Mouse (Mus musculus) liver (tissue): Measurements from ENCODE around the gene Slc25a10.
"Not testable (repeated sequence)": the region's sequence is repeated elsewhere in the genome, so short reads cannot be mapped to it uniquely, and the experiment has no call there.

ENCODE experiments used
- DNase-seq: peaks from one replicate; pipeline ENCODE4 v3.0.0-alpha.2; 2020; ENCODE audit warnings: mixed read lengths

The Slc25a10 gene

DNA sequence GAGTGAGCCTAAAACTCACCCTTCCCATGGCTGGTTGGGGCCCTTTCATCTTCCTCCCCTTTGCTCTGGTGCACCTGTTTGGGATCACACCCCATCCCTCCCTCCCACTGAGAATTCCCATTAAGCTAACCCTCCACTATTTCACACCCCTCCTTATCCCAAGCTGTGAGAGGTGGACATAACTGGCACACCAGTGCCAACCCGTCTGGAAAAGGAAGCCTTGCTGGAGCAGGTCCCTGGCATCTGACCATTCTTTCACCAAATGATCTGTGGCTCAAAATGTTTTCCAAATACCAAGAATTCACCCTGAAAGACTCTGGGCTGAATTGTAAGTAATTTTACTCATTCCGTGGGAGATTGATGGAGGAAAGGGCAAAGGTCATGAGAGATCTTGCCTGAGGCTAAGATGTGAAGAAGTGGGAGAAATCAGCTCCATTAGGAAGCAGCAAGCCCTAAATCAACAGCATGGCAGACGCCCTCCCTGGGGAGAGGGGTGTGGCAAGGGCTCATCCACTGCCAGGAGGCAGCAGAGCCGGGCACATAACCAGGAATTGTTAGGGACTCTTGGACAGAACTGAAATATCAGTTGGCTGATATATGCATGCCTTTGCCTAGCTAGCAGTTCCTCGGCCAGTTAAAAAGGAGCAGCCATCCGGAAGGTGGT lies 21.3 kb downstream of the Slc25a10 start:
- DNase-seq = no peak

DNA sequence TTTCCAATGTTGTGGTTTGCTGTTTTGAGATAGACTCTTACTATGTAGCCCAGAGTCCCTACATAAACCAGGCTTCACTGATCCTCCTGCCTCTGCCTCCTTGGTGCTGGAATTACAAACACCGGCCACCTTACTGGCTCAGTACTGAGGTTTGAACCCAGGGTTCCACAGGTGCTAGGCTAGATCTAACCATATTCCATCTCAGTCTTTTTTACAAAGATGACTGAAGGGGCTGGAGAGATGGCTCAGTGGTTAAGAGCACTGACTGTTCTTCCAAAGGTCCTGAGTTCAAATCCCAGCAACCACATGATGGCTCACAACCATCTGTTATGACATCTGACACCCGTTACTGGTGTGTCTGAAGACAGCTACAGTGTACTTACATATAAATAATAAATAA lies 22.6 kb downstream of the Slc25a10 start:
- DNase-seq = not testable (repeated sequence)

DNA sequence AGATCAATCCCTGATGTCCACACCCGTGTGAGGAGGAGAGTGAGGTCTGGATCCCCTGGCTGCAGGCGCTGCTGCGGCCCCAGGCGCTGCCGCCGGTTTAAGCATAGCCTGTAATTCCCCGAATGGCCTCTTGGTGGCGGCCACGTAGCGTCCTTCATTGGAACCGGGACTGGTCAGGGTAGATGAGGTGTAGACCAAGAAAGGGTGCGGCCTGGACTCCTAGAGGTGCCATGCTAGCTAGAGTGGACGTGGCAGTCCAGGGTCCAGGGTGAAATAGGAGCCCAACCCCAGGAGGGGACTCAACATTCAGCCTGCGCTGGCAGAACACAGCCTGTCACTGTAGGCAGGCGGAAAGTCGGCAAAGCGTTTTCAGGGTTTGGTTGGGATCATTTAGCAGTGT lies 24.0 kb downstream of the Slc25a10 start:
- DNase-seq = peak; percentile 83

DNA sequence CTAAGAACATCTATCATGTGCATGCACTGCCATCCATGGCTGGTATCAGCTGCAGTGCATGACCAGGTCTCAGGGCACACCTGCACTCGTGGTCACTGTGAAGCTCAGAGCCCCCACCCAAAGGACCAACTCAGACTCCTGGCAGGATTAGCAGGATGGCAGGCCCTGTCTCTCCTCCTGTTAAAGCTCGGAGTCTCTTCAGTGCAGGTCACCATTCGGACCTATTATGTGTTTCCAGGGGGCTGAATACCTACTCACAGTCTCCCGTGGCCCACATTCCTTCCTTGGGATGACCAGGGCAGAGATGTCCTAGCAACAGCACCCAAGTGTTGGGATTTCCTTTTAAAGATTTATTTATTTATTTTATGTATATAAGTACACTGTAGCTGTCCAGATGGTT lies 25.5 kb downstream of the Slc25a10 start:
- DNase-seq = no peak

DNA sequence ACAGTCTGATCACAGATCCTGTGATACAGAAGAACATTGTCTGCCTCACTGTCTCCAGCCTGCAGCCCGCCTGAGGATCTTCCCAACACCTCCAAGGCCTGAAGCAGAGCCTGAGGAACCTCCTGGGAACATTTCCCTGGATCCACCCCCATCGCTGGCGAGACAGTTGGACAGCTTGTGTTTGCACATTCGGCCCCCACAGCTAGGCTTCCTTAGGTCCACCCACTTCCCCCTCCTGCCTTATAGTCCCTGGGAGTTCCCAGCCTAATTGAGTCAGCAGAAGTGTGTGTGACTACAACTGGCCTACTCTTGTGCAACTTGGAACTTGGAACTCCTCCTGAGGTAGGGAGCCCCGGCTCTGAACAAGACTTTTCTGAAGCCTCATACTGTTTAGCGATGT lies 26.4 kb downstream of the Slc25a10 start:
- DNase-seq = no peak

DNA sequence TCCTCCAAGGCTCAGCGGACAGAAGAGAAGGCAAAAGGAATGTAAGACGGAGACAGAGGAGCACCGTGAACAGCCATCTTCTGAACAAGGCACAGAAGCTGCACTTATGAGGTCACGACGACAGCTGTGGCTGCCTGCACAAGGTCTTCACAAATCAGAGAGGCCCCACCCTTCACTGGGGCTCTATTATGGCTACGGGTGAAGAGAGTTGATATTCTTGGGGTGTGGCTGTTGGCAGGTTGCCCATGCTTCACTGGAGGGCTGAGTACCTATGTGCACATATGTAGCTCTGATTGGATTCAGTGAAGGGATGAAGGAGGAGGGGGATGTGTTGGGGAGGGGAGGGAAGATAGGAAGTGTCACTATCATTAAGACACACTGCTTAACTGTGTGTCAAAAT lies 26.9 kb downstream of the Slc25a10 start:
- peak; percentile 66 for DNase-seq

DNA sequence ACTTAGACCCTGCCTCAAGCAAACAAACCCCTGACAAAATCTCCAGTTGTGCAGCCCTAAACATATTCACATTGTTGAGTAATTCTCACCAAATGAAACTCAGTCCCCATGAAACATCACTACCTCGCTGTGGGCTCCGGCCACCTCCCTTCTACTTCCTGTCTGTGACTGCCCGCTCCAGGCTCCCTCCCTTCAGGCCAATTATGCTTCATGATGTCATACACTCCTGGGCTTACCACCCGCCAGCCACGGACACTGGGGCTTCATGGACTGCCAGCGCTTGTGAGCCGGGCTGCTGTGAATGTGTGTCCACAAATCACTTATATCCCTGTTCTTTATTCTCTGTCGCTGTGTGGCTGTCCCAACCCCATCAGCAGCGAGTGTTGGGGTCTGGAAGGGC lies 28.1 kb downstream of the Slc25a10 start:
- DNase-seq = peak; percentile 33

DNA sequence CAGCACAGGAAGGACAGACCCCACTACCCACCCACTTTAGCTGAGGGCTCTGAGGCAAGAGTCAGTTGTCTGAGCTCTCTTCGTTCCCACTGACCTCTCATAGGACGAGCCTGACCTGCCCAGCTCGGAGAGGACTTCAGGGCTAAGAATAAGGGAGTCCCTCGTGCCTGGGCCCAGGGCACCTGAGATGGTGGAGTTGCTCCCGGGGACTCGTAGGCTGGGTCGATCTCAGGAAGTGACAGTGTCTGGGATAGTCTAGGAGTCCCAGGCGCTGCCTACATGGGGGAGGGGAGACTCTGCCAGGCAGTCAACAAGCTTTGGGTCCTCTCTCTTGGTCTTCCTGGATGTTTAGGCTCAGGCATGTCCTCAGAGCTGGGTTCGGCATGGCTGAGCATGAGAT lies 28.9 kb downstream of the Slc25a10 start:
- DNase-seq = no peak

DNA sequence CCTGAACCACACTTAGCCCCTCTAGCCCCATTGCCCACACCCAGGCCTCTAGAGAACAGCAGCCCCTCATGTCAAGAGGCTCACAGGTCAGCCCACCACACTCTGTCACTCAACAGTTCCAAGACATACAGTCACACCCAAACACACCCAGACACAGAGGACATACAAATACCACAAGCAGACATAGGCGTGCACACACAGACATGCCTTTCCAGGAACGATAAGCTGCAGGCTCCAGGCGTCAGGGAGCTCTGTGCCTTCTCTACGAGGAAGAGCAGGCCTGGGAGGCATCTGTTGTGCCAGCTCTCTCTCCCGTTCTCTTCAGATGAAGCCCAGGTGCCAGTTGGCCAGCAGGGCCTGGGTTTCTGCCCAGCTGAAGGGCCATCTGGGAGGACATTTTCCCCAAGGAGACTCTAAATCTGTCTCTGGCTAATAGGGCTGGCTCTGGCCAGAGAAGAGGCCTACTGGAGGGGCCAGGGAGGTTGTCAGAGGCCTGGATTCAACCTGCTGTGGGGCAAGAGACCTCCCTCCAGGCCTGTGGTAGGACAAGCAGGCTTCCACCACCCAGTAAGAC lies 29.4 kb downstream of the Slc25a10 start:
- DNase-seq = peak; percentile 73

DNA sequence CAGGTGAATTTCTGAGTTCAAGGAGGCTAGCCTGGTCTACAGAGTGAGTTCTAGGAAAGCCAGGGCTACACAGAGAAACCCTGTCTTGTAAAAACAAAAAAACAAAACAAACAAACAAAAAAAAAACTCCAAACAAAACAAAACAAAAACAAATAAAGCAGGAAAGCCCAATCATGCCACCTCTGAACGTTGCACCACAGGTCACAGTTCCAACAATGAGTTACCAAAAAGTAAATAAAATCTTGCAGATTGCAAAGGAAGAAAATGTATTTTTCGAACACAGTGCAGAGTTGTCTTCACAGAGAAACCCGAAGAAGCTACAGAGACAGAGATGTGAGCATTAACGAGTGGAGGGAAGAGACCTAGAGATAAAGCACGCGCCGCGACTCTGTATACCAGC lies 30.9 kb downstream of the Slc25a10 start:
- no peak for DNase-seq

DNA sequence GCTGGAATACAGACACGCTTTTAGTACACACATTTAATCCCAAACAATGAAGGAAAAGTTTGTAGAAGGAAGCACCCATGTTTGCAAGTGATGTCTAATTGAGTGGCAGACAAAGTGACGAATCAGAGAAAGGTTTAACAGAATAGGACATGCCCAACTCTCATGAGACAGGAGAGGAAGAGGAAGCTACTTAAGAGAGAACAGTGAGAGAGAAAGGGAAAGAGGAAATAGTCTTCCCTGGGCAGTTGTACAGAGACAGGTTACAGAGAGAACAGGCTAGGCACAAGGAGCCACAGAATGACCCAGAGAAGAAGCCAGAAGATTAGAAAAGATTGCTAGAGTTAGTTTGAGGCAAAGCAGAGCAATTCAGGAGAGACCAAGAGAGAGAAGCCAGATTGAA lies 34.3 kb downstream of the Slc25a10 start:
- no peak for DNase-seq

DNA sequence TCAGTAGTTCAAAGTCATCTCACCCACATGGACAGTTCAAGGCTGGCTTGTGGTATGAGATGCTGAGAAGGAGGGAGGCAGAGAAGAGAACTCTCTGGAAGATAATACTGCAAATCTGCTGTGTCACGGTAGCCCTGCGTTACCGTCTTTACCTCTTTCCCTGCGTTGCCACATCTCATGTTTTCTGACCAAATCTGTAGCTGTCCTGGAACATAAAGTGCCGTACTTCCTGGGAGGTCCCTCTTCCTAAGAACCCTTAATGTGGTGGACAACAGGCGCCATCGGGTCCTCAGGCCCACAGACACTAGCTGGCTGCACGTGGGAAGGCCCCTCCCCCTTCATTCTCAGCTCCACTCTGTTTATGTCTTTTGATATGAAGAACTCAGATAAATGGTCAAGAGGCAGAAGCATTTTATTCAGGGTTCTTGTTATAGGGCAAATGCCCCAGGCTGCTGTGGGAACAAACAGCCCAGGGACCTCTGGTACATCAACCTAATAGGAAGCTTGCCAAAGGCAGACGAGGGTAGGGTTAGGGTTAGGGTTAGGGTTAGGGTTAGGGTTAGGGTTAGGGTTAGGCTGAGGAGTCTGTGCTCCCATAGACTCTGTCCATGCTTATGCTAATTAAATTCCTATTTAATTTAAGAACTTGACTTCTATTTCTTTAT lies 36.2 kb downstream of the Slc25a10 start:
- DNase-seq = no peak

DNA sequence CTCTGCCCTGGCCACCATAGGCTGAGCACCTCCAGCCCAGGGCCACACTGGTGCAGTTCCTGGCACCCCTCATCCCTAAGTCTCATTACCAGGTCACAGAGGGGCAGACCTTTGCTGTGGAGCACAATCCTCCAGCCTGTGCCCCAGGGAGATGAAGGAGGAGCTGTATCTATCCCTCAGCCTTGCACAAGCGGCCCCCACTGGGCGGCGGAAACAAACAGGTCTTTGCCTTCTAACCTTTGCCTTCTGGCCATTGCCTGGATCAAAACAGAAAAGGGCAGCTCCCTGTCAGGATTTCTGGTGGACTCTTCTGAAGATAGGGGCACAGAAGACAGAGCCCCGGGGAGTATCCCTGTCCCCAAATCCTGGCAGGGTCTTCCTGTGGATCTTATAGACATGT lies 37.3 kb downstream of the Slc25a10 start:
- DNase-seq = peak; percentile 43

DNA sequence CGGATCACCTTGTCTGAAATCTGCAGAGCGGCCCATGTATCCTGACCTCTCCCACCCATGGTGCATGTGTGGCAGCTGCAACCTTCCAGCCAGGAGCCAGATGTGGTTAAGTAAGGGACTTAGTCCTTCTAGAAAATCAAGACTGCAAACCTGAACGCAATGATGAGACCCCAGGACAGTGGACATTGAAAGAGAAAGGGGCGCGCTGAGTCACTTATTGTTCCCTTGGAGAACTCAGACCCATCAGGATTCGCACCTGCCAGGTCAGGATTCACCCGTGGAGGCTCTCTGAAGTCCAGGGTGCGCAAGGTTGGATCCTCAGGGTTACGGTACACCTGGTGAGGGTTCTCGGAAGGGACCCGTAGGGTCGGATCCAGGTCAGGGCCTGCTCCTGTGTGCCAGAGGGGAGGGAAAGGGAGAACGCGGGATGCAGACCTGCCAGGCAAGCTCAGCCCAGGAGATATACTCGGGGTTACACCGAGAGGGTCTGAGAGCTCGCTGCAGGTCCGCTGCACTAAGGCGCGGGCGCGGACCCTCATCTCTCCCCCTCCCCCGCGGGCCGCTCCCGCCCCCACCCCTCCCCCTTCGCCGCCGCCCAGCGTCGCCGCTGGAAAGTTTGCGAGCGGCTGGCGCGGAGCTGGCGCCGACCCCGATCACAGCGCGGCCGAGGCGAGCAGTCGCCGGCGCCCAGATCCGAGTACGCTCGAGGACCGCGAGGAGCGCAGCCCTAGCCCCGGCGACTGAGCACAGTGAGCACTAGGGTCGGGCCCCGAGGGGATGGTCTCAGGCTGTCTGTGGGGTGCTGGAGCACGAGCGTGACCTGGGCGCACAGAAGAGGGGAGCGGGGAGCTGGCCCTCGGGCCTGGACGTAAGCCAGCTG lies 38.7 kb downstream of the Slc25a10 start, which contains the start of gene Gcgr:
TSS of gene Gcgr (plus strand) at position 615 of the 880 bp plus-strand sequence.
- no peak for DNase-seq

DNA sequence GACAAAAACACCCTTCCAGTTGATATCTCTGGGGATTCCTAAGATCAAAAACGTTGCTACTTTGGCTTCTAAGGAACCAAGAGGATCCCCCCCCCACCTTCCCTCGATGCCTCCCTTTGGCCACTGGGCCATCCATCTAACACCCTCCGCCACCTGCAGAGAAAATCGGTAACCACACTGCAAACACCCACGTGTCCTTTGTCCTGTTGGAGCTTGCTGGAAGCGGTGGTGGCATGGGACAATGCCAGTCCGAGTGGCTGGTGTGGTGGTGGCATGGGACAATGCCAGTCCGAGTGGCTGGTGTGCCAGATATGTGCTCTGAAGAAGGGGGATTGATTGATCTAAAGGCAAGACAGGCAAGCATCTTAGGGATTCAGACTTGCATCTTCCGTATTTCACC lies 40.0 kb downstream of the Slc25a10 start:
- no peak for DNase-seq

DNA sequence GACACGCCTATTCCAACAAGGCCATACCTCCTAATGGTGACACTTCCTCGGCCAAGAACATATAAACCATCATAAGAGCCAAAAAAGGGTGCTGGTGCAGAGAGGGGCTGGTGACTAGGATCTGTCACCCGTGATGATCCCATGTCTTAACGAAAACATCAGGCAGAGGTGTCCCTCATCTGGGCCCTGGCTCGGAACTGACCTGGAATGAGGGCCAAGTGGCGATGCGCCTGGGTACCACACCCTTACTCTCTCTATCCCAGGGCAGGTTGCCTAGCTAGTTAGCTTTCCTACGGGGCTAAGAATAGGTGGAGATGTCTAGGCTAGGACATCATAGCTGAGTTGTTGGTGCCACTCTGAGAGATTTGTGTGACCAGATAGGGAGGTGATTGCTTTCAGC lies 42.5 kb downstream of the Slc25a10 start:
- no peak for DNase-seq

DNA sequence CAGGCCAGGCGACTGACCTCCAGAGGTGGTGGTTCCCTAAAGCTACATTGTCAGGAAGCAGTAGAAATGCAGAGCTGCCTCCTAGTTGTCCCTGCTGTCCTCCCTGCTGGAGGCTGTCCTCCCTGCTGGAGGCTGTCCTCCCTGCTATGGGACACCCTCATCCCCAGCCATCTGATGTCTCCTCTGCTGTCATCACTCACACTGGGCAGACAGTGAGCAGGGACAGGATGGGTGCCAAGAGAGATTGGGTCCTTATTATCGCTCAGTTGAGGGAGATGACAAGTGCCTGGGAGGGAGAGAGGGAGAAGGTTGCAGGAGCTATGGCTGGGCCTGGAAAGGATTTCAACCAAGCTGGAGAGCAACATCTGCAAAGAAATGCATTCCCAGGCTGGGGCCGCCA lies 43.5 kb downstream of the Slc25a10 start:
- no peak for DNase-seq

DNA sequence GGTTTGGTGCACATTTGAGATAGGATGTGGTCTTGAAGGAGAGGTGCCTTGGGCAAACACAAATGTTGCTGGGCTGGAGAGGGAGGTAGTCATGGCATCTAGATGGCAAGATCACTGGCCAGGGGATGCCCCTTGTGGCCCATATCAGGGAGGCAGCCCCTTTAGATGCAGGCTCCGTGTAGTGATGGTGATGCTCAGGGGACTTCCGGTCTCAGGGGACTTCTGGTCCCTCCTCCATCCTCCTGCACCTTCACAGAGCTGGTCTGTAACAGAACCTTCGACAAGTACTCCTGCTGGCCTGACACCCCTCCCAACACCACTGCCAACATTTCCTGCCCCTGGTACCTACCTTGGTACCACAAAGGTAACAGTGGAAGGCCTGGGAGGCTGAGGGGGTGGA lies 44.2 kb downstream of the Slc25a10 start:
- DNase-seq = no peak

DNA sequence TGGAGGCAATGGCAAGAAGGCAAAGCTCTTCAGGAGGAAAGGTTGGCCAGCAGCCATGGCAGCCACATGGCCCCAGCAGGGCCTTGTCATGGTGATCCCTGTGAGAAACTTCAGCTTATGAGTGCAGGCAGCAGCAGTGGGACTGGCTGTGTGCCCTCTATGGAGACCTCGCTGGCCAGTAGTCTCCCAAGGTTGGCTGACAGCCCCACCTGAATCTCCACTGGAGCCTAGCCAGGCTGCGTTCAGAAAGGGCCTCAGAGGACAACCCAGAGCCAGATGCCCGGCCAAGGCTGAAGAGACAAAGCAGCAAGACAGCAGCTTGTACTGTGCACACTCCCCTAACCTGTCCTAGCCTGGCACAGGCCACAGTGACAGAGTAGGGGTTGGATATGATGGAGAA lies 46.8 kb downstream of the Slc25a10 start:
- DNase-seq = no peak

DNA sequence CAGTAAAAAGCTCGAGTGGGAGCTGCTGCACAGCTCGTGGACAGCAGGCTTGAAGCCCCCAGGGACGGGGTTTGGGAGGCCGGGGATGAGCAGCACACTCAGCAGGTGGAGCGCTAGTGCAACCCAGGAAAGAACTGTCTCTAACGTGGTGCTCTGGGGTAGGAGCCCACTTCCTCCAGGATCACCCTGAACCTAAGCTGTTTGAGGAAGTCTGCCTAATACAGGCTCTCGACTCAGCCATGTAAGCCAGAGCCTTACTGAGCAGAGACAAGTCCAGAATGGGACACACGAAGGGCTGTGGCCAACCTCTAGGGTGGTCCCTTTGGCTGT lies 47.3 kb downstream of the Slc25a10 start:
- no peak for DNase-seq

DNA sequence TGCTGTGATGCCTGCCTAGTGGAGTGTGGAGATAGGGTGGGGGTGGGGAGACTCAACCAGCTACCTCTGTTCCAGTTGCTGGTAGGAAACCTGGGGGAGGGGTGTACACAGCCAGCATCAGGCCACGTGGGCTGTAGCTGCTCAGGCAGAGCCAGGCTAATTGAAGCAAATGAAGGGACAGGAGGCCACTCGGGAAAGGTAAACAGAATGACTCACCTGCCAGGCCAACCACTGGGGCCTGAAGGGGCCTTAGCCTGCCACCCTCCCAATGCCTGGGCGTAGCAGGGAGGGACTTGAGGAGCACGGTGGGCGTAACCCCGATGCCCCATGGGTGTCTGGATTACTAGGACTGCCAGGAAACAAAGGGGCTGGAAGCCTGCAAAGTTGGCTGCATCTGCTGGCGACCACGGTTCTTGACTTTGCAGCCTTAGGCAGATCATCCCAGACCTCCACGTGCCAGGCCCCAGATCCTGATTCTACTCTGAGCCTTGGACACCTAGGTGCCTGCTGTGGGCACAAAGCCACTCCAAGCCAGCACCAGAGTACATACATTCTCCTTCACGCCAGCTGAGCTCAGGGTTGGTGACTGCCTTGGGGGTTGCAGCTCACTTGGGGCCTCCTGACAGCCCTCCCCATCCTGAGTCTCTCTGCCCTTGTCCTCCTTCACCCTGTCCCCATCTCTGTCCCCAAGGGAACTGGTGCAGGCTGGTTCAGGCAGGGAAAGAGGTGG lies 47.8 kb downstream of the Slc25a10 start:
- peak; percentile 59 for DNase-seq

DNA sequence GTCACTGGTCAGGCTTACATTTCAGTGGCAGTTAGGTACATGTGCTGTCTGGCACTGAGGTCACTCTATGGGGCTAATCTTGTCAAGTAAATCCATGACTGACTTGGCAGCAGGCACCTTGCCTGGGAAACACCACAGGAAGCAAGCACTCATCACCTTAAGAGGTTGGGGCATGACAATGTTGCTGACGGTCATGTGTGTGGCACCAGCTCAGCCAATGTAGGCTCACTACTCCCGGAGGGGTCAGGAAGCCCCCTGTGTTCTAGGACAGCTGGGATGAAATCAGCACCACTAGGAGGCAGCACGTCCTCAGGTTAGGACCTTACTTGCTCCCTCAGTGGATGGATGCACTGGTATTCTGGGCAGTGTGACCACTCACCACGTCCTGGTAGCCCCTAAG lies 50.3 kb downstream of the Slc25a10 start:
- DNase-seq = no peak

DNA sequence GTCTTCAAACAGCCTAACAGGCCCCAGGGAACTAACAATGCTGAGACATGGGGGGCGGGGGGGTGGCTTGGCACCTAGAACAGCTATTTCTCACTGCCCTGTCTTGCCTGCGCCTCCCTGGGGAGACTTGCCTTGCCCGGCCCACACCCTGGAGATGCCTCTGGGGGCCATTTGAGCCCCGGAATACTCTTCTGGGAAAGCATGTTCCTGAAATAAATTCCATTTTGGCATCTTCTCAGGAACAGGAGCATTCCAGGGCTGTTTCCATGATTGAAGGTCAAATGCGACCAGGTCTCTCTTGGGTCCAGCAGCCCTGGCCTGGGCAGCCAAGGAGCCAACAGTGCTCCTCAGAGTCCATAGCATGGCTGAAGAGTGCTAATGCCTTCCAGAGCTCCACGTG lies 50.7 kb downstream of the Slc25a10 start:
- no peak for DNase-seq
